Mouse (Mus musculus): Measurements from ENCODE around the gene Rhox3a. TPM values are rescaled to one million over a fixed set of nuclear protein-coding genes. Genes with fewer than 3 reads are reported as not detected.
"Not testable (repeated sequence)": the region's sequence is repeated elsewhere in the genome, so short reads cannot be mapped to it uniquely, and the experiment has no call there.

Gene Rhox3a
- polyA plus RNA-seq (2016; fragmentation: Nextera tagmentation; extraction: Ambion mirVana): not detected in 2 replicates

DNA sequence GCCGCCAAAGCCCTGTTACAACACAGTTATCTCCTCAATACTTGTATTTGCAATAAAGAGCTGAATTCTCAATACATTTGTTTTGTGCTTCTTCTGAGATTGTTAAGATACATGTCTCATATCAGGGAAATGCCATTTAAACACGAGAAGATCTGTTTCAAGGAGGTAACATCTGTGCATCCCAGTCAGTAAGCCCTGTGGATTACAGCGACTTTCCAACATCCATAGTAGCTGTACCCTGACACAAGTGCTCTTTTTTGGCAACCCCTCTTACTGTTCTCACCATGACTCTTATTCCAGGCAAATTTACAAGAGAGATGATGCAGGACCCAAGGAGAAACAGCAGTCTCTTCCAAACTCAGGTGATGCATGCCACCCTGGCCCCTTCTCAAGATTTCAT lies at the start of gene Rhox3a:
Gene Rhox3a (plus strand): TSS at position 301 of the 400 bp plus-strand sequence.
- not testable (repeated sequence) for ATAC-seq (ENCODE audit: insufficient number of reproducible peaks, low FRiP score); H3K9ac ChIP-seq; H3K4me3 ChIP-seq; H3K9me3 ChIP-seq (replicated peaks); H3K27me3 ChIP-seq (replicated peaks); H3K36me3 ChIP-seq; H3K4me2 ChIP-seq; H3K27ac ChIP-seq (ENCODE audit: poor library complexity, severe bottlenecking); H3K4me1 ChIP-seq (replicated peaks)
- 89% methylated on average over 1 of the region's 3 CpGs for WGBS

DNA sequence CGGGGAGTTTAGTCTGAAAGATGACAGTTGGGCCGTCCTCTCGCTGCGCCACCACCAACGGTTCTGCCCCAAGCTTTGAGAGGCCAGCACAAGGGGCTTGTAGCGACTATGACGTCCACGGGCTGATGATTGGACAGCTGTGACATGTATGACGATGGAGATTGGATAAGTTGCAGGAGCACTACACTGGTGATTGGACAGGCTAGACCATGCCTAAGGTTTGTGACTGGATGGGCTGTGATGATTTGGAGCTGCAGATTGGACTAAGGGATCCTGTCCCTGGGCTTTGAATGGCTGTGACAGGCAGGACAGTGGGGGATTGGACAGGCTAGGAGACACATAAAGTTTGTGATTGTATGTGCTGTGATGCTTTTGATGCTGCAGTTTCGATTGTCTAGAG lies 38.8 kb upstream of the Rhox3a start, which contains the start of gene Gm9:
Gene Gm9 (minus strand): TSS at position 101 of the 400 bp plus-strand sequence.
- no peak for ATAC-seq (ENCODE audit: insufficient number of reproducible peaks, low FRiP score)
- H3K27me3 ChIP-seq (replicated peaks): no peaks in the 10 kb centered on the region
- no peak within 1 kb of the TSS for H3K4me2 ChIP-seq
- no peaks in the 10 kb centered on the region for H3K36me3 ChIP-seq
- H3K9ac ChIP-seq: no peak within 1 kb of the TSS
- H3K4me1 ChIP-seq (replicated peaks): no peaks in the 10 kb centered on the region
- 80% methylated on average over 10 of the region's 10 CpGs for WGBS
- no peaks in the 10 kb centered on the region; the same call in 1 of the 2 replicates for H3K9me3 ChIP-seq (replicated peaks)
- H3K4me3 ChIP-seq: no peak within 1 kb of the TSS
- no peak within 1 kb of the TSS for H3K27ac ChIP-seq (ENCODE audit: poor library complexity, severe bottlenecking)

DNA sequence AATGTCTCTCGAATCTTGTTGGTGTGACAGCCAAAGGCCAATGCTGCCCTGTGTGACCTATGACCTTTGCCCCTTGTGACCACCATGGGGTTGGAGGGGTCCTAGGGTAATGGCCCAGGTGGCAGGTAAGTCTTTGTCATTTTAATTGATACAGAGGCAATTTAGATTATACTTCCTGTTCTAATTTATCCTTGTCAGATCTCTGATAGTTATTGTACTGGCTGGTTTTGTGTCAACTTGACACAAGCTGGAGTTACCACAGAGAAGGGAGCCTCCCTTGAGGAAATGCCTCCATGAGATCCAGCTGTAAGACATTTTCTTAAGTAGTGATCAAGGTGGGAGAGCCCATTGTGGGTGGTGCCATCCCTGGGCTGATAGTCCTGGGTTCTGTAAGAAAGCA lies 27.6 kb upstream of the Rhox3a start, which contains the start of gene Rhox1:
Gene Rhox1 (minus strand): TSS at position 101 of the 400 bp plus-strand sequence.
- not testable (repeated sequence) for H3K27ac ChIP-seq (ENCODE audit: poor library complexity, severe bottlenecking); H3K9ac ChIP-seq; H3K27me3 ChIP-seq (replicated peaks); H3K4me1 ChIP-seq (replicated peaks); H3K4me2 ChIP-seq; H3K4me3 ChIP-seq; H3K9me3 ChIP-seq (replicated peaks); H3K36me3 ChIP-seq; ATAC-seq (ENCODE audit: insufficient number of reproducible peaks, low FRiP score)
- 70% methylated on average over 1 of the region's 1 CpGs for WGBS

DNA sequence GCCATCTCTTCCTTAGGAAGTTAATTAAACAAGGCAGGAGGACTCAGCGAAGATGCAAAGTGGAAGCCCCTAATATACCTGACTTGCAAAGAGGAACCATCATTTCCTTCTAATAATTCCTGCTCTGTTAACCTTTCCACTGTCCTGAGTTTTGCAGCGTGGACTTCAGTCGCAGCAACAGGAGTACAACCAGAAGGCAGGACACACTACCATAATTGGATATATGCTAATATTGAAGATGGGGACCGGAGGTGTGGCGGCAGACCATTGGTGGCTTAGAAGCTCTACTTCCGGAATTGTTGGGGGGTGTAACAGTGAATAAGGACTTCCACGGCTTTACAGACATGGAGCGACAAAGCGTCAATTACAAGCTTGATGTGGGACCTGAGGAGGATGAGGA lies 5.0 kb upstream of the Rhox3a start, which contains the start of gene Rhox2a:
Gene Rhox2a (plus strand): TSS at position 301 of the 400 bp plus-strand sequence.
- H3K4me2 ChIP-seq; H3K9ac ChIP-seq; H3K27ac ChIP-seq (ENCODE audit: poor library complexity, severe bottlenecking); H3K4me1 ChIP-seq (replicated peaks); ATAC-seq (ENCODE audit: insufficient number of reproducible peaks, low FRiP score); H3K4me3 ChIP-seq; H3K9me3 ChIP-seq (replicated peaks); H3K36me3 ChIP-seq; H3K27me3 ChIP-seq (replicated peaks): not testable (repeated sequence)
- WGBS: 100% methylated on average over 2 of the region's 9 CpGs

DNA sequence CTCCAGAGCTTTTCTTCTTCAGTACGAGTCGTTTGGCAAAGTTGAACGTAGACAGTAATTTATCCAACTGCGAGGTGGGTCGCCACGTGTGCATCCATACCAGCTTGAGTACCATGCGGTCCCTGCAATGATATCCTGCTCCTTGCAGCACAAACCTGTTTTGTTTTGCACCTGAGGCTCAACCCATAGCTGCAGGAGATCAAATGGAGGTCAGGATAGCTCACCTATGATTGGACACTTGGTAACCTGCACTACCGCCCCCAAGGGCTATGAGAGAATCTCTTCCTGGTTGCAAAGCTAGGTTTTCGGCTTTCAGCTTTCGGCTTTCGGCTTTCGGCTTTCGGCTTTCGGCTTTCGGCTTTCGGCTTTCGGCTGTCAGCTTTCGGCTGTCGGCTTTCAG lies 15.3 kb downstream of the Rhox3a start, which contains the start of gene Rhox4a:
Gene Rhox4a (plus strand): TSS at position 301 of the 400 bp plus-strand sequence.
- not testable (repeated sequence) for H3K4me2 ChIP-seq; H3K27ac ChIP-seq (ENCODE audit: poor library complexity, severe bottlenecking); H3K27me3 ChIP-seq (replicated peaks); ATAC-seq (ENCODE audit: insufficient number of reproducible peaks, low FRiP score); H3K4me3 ChIP-seq; H3K9me3 ChIP-seq (replicated peaks); H3K36me3 ChIP-seq; H3K4me1 ChIP-seq (replicated peaks); H3K9ac ChIP-seq
- 91% methylated on average over 11 of the region's 19 CpGs for WGBS

Other genes with a start within 250 kb of the Rhox3a start
- 0.86 and 0.88 TPM in 2 replicates for gene Sowahd, start 201.1 kb upstream of the Rhox3a start, polyA plus RNA-seq (2016; fragmentation: Nextera tagmentation; extraction: Ambion mirVana)
- gene Rpl39, start 164.5 kb upstream of the Rhox3a start, polyA plus RNA-seq (2016; fragmentation: Nextera tagmentation; extraction: Ambion mirVana): 434 and 437 TPM in 2 replicates
- gene Upf3b, start 139.6 kb upstream of the Rhox3a start, polyA plus RNA-seq (2016; fragmentation: Nextera tagmentation; extraction: Ambion mirVana): 13.7 and 14.3 TPM in 2 replicates
- 14.9 and 16.1 TPM in 2 replicates for gene Nkap, start 123.1 kb upstream of the Rhox3a start, polyA plus RNA-seq (2016; fragmentation: Nextera tagmentation; extraction: Ambion mirVana)
- not detected in 2 replicates for gene Akap14, start 81.1 kb upstream of the Rhox3a start, polyA plus RNA-seq (2016; fragmentation: Nextera tagmentation; extraction: Ambion mirVana)
- 551 and 581 TPM in 2 replicates for gene Ndufa1, start 58.8 kb upstream of the Rhox3a start, polyA plus RNA-seq (2016; fragmentation: Nextera tagmentation; extraction: Ambion mirVana)
- gene Rnf113a1, start 58.7 kb upstream of the Rhox3a start, polyA plus RNA-seq (2016; fragmentation: Nextera tagmentation; extraction: Ambion mirVana): 7.5 and 7.7 TPM in 2 replicates
- not detected in 2 replicates for gene Gm9, start 38.9 kb upstream of the Rhox3a start, polyA plus RNA-seq (2016; fragmentation: Nextera tagmentation; extraction: Ambion mirVana)
- not detected in 2 replicates for gene Rhox1, start 27.7 kb upstream of the Rhox3a start, polyA plus RNA-seq (2016; fragmentation: Nextera tagmentation; extraction: Ambion mirVana)
- gene Rhox2a, start 4.9 kb upstream of the Rhox3a start, polyA plus RNA-seq (2016; fragmentation: Nextera tagmentation; extraction: Ambion mirVana): not detected in 2 replicates
- gene Rhox4a, start 15.4 kb downstream of the Rhox3a start, polyA plus RNA-seq (2016; fragmentation: Nextera tagmentation; extraction: Ambion mirVana): not detected in 2 replicates
- not detected in 2 replicates for gene Rhox3a2, start 130.1 kb downstream of the Rhox3a start, polyA plus RNA-seq (2016; fragmentation: Nextera tagmentation; extraction: Ambion mirVana)
- 0.38 TPM in 1 of 2 replicates, not detected in the other for gene Rhox4a2, start 140.9 kb downstream of the Rhox3a start, polyA plus RNA-seq (2016; fragmentation: Nextera tagmentation; extraction: Ambion mirVana)
- not detected in 2 replicates for gene Rhox2b, start 162.1 kb downstream of the Rhox3a start, polyA plus RNA-seq (2016; fragmentation: Nextera tagmentation; extraction: Ambion mirVana)
- not detected in 2 replicates for gene Rhox4b, start 182.6 kb downstream of the Rhox3a start, polyA plus RNA-seq (2016; fragmentation: Nextera tagmentation; extraction: Ambion mirVana)
- gene Rhox2c, start 203.8 kb downstream of the Rhox3a start, polyA plus RNA-seq (2016; fragmentation: Nextera tagmentation; extraction: Ambion mirVana): not detected in 2 replicates
- not detected in 2 replicates for gene Rhox3c, start 208.7 kb downstream of the Rhox3a start, polyA plus RNA-seq (2016; fragmentation: Nextera tagmentation; extraction: Ambion mirVana)
- not detected in 2 replicates for gene Rhox4c, start 230.4 kb downstream of the Rhox3a start, polyA plus RNA-seq (2016; fragmentation: Nextera tagmentation; extraction: Ambion mirVana)
- not detected in 2 replicates for gene Rhox2d, start 243.5 kb downstream of the Rhox3a start, polyA plus RNA-seq (2016; fragmentation: Nextera tagmentation; extraction: Ambion mirVana)